ENCODE assay signal across 8 mouse cellular contexts in the genomic region with DNA sequence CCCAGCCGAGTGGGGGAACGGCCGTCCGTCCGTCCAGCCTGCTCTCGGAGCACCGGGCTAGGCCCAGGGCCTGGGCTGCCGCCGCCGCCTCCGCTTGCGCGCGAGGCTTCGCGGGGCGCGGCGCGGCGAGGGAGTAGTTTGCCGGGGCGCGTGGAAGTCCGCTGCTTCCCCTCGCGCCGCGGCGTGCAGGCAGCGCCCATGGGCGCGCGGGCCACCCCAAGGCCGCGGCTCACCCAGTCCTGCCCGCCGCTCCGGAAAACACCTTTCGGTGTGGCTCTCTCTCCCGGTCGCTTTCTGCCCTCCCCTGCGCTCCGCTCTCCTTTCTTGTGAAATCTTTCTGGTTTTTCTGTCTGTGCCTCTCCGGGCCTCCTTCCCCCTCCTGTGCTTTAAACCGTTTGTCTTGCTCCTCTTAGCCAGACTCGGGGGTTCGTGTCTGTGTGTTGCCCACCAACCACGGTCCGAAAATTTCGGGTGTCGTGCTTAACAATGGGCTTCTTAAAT. TPM values are rescaled to one million over a fixed set of nuclear protein-coding genes. Genes with fewer than 3 reads are reported as not detected.
DNase-seq lines count a peak whose midpoint lies in the region; ATAC-seq and TF ChIP-seq lines count a peak whose summit lies in the region.

No protein-coding gene starts in this region.

- H3K27me3 ChIP-seq in cerebellum, adult 2 months (ENCODE audit: control insufficient read depth, insufficient read depth, low read length) = no peaks in the 10 kb centered on the region
- no peaks in the 10 kb centered on the region for H3K27me3 ChIP-seq in hindbrain, embryonic 15.5 days

- H3K27ac ChIP-seq in cerebellum, adult 2 months (ENCODE audit: insufficient read depth, low read length) = peak overlapping the region; percentile 80
- peak overlapping the region; percentile 91 for H3K27ac ChIP-seq in hindbrain, embryonic 15.5 days (replicated peaks)

- no peak for TF ChIP-seq CTCF in cerebellum, adult 2 months (IDR thresholded peaks at IDR 0.05; ENCODE audit: borderline replicate concordance, insufficient read depth, low read depth, low read length)

- WGBS in cerebellum, adult 2 months = under 1% methylated on average over 41 of the region's 52 CpGs
- 1% methylated on average over 42 of the region's 52 CpGs for WGBS in hindbrain, embryonic 15.5 days

- peak overlapping the region; percentile 93 for H3K9ac ChIP-seq in hindbrain, embryonic 15.5 days

- peaks cover 2% of the 10 kb centered on the region; the same call in 1 of the 2 replicates for H3K4me1 ChIP-seq in cerebellum, adult 2 months (ENCODE audit: control insufficient read depth, insufficient read depth, low read length)
- peaks cover 29% of the 10 kb centered on the region for H3K4me1 ChIP-seq in hindbrain, embryonic 15.5 days (replicated peaks)

- H3K36me3 ChIP-seq in hindbrain, embryonic 15.5 days = no peaks in the 10 kb centered on the region

- no peak for DNase-seq in cerebellum, adult 2 months
- DNase-seq in 416B (ENCODE audit: low read depth) = peak; percentile 18
- peak; percentile 9 for DNase-seq in embryo, embryonic 11.5 days (ENCODE audit: low read depth, low spot score)
- DNase-seq in thymus, postnatal 0 days (ENCODE audit: low spot score) = peak; percentile 48
- DNase-seq in ovary, postnatal 36 days (ENCODE audit: low spot score) = no peak

- no peak for ATAC-seq in cerebellum, adult (ENCODE audit: insufficient number of reproducible peaks, low FRiP score, low TSS enrichment)
- ATAC-seq in hindbrain, embryonic 15.5 days (ENCODE audit: low FRiP score, low read depth) = no peak
- ATAC-seq in megakaryocyte, adult 5-6 weeks (ENCODE audit: poor library complexity, severe bottlenecking) = peak; percentile 7; the same call in 1 of the 2 replicates

- H3K9me3 ChIP-seq in hindbrain, embryonic 15.5 days = no peaks in the 10 kb centered on the region

- H3K4me2 ChIP-seq in hindbrain, embryonic 15.5 days = peak overlapping the region; percentile 62

- H3K4me3 ChIP-seq in cerebellum, adult 2 months (replicated peaks; ENCODE audit: insufficient read depth, low read depth, low read length) = peak overlapping the region; percentile 78
- peak overlapping the region; percentile 91 for H3K4me3 ChIP-seq in hindbrain, embryonic 15.5 days

- no peak for TF ChIP-seq POLR2A in cerebellum, adult 2 months (IDR thresholded peaks at IDR 0.05; ENCODE audit: borderline replicate concordance, insufficient read depth, low read length)

RNA-seq across cellular contexts. Expression of a gene that starts 1.9 kb away (rescaled TPM):
- 138 and 142 TPM in 2 replicates for polyA plus RNA-seq in cerebellum, adult 2 months (2012; rRNA removed)
- 85.1 and 87.6 TPM in 2 replicates for polyA plus RNA-seq in hindbrain, embryonic 15.5 days (2015; fragmentation: Nextera tagmentation; extraction: Ambion mirVana)
- total RNA-seq in megakaryocyte, adult 5-6 weeks (2015) = 42.9 and 46.0 TPM in 2 replicates
- 40.0 and 41.4 TPM in 2 replicates for total RNA-seq in megakaryocyte, adult 5-6 weeks (2017)
- 61.0 and 72.9 TPM in 2 replicates for polyA plus RNA-seq in thymus, postnatal 0 days (2015; fragmentation: Nextera tagmentation; extraction: Ambion mirVana)

Comparison
In these comparisons a context has a peak if more than half of its experiments do, and no peak if none do; other contexts are left out.
1. DNase-seq: peak in 416B (single experiment), embryo, embryonic 11.5 days (single experiment) and thymus, postnatal 0 days (single experiment); none in cerebellum, adult 2 months (0 of 2) and ovary, postnatal 36 days (single experiment).